9 mouse cellular contexts compared by ENCODE assay signal in the genomic region with DNA sequence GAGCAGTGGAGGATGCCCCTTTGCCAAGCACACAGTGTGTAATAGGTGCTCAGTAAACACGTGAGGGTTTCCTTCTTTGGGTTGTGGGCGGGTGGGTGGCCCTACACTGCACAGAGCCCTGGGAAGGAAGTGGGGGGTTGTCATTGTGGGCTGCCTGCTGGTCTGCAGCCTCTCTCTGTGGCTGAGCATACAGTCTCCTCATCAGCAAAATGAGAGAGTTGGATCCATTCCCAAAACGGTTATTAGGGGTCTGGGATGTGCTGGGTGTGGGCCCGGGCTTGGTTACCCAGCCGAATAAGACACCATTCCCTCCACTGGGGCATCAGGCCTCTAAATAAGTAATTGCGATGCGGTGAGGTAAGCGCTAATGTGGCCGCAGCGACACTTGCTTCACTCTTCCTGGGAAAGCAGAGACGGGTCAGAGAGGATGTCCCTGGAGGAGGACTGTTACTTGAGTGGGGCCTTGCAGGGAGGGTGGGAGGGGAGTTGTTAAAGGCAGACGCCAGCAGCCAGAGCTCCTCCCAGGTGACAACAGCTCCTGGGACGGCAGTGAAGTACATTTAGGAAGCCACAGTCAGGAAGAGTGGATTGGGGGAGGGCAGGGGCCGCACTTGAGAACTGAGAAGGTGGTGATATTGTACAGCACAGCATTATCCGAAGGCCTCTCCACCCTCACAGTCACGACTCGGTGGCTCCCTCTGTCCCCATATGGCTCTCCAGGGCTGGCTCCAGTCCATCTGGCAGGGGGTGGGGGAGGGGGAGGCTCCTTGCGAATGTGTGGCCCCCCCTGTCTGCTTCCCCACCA. TPM values are rescaled to one million over a fixed set of nuclear protein-coding genes. Genes with fewer than 3 reads are reported as not detected.
DNase-seq lines count a peak whose midpoint lies in the region; ATAC-seq and TF ChIP-seq lines count a peak whose summit lies in the region.
"Had no signal": no experiment of that assay in that cellular context is flagged by ENCODE, and none has a peak within 500 bp of the region (broad histone marks: within the 10 kb centered on the region; RNA-seq: fewer than 3 reads in every experiment).

No protein-coding gene starts in this region.

- H3K4me1 ChIP-seq in liver, embryonic 12.5 days: peaks cover 88% of the 10 kb centered on the region
- peaks cover 66% of the 10 kb centered on the region for H3K4me1 ChIP-seq in liver, postnatal 0 days (ENCODE audit: insufficient read depth)
- H3K4me1 ChIP-seq in lung, postnatal 0 days (ENCODE audit: insufficient read depth, low read depth, low read length): peaks cover 28% of the 10 kb centered on the region; the same call in 1 of the 2 replicates
- peaks cover 82% of the 10 kb centered on the region for H3K4me1 ChIP-seq in thymus, adult 2 months (replicated peaks; ENCODE audit: control insufficient read depth, insufficient read depth, low read length)

- H3K9me3 ChIP-seq in liver, embryonic 12.5 days (replicated peaks): no peaks in the 10 kb centered on the region
- no peaks in the 10 kb centered on the region for H3K9me3 ChIP-seq in liver, postnatal 0 days (ENCODE audit: low read length)
- H3K9me3 ChIP-seq in lung, postnatal 0 days (ENCODE audit: low read length): no peaks in the 10 kb centered on the region

- no peak overlapping the region for H3K4me3 ChIP-seq in liver, embryonic 12.5 days
- H3K4me3 ChIP-seq in liver, postnatal 0 days (ENCODE audit: low read depth, low read length): no peak overlapping the region
- no peak overlapping the region for H3K4me3 ChIP-seq in lung, postnatal 0 days (ENCODE audit: low read depth, low read length)
- H3K4me3 ChIP-seq in thymus, adult 2 months (ENCODE audit: control insufficient read depth, insufficient read depth, low read length): no peak overlapping the region

- no peak for TF ChIP-seq POLR2A in thymus, adult 2 months (IDR thresholded peaks at IDR 0.05; ENCODE audit: control insufficient read depth, extremely low read depth, insufficient read depth, low read length, poor library complexity)

- no peak overlapping the region for H3K27ac ChIP-seq in liver, embryonic 12.5 days
- H3K27ac ChIP-seq in liver, postnatal 0 days (ENCODE audit: low read depth): no peak overlapping the region
- no peak overlapping the region for H3K27ac ChIP-seq in lung, postnatal 0 days (ENCODE audit: low read length)
- H3K27ac ChIP-seq in thymus, adult 2 months (ENCODE audit: control insufficient read depth, insufficient read depth, low read length): no peak overlapping the region

- H3K4me2 ChIP-seq in liver, embryonic 12.5 days: peak overlapping the region; percentile 10; the same call in 1 of the 2 replicates
- no peak overlapping the region for H3K4me2 ChIP-seq in liver, postnatal 0 days (ENCODE audit: low read depth, low read length)
- no peak overlapping the region for H3K4me2 ChIP-seq in lung, postnatal 0 days (replicated peaks; ENCODE audit: low read depth, low read length)

- H3K27me3 ChIP-seq in liver, embryonic 12.5 days (replicated peaks): peaks cover 72% of the 10 kb centered on the region
- H3K27me3 ChIP-seq in liver, postnatal 0 days (ENCODE audit: insufficient read depth, low read length): no peaks in the 10 kb centered on the region
- no peaks in the 10 kb centered on the region for H3K27me3 ChIP-seq in lung, postnatal 0 days (replicated peaks; ENCODE audit: insufficient read depth, low read length)
- H3K27me3 ChIP-seq in thymus, adult 2 months (ENCODE audit: control insufficient read depth, insufficient read depth, low read length): no peaks in the 10 kb centered on the region
- H3K27me3 ChIP-seq: Patski had no signal

- DNase-seq in liver, postnatal 0 days: no peak
- DNase-seq in lung, postnatal 0 days (ENCODE audit: low spot score): peak; percentile 60
- DNase-seq in thymus, adult 2 months: peak; percentile 68
- no peak for DNase-seq in left cerebral cortex, adult 18-20 months (ENCODE audit: low spot score in 2 of 2)
- no peak for DNase-seq in kidney, postnatal 36 days

- ATAC-seq in liver, embryonic 12.5 days: no peak
- ATAC-seq in liver, postnatal 0 days: no peak
- peak; percentile 56 for ATAC-seq in granulocyte monocyte progenitor cell, adult 5-6 weeks (replicated peaks; ENCODE audit: poor library complexity, severe bottlenecking)
- peak; percentile 47 for ATAC-seq in lung, postnatal 0 days
- ATAC-seq in frontal cortex, adult (ENCODE audit: low TSS enrichment): no peak
- ATAC-seq: Patski had no signal

- 28% methylated on average over 18 of the region's 18 CpGs for WGBS in liver, embryonic 12.5 days (ENCODE audit: insufficient replicate concordance)
- WGBS in liver, postnatal 0 days (ENCODE audit: insufficient replicate concordance): 38% methylated on average over 18 of the region's 18 CpGs
- WGBS in lung, postnatal 0 days: 28% methylated on average over 15 of the region's 18 CpGs
- 22% methylated on average over 18 of the region's 18 CpGs for WGBS in thymus, adult 2 months

- no peak for TF ChIP-seq EP300 in liver, postnatal 0 days (IDR thresholded peaks at IDR 0.05; ENCODE audit: low read depth)
- no peak for TF ChIP-seq EP300 in lung, postnatal 0 days (IDR thresholded peaks at IDR 0.05)

- H3K9ac ChIP-seq in liver, embryonic 12.5 days: no peak overlapping the region
- no peak overlapping the region for H3K9ac ChIP-seq in liver, postnatal 0 days (replicated peaks)
- H3K9ac ChIP-seq in lung, postnatal 0 days (replicated peaks; ENCODE audit: low read depth): no peak overlapping the region

- peaks cover 30% of the 10 kb centered on the region for H3K36me3 ChIP-seq in liver, embryonic 12.5 days
- peaks cover 11% of the 10 kb centered on the region; the same call in 1 of the 2 replicates for H3K36me3 ChIP-seq in liver, postnatal 0 days (replicated peaks; ENCODE audit: insufficient read depth, low read length)
- H3K36me3 ChIP-seq in lung, postnatal 0 days (ENCODE audit: insufficient read depth, low read length): no peaks in the 10 kb centered on the region
- peaks cover 18% of the 10 kb centered on the region for H3K36me3 ChIP-seq in thymus, adult 2 months (ENCODE audit: control insufficient read depth, insufficient read depth, low read length)

- no peak for TF ChIP-seq CTCF in liver, postnatal 0 days (IDR thresholded peaks at IDR 0.05; ENCODE audit: low read depth)
- peak; percentile 19 for TF ChIP-seq CTCF in lung, postnatal 0 days (IDR thresholded peaks at IDR 0.05)
- TF ChIP-seq CTCF in thymus, adult 2 months (IDR thresholded peaks at IDR 0.05; ENCODE audit: borderline replicate concordance, control insufficient read depth, extremely low read depth, insufficient read depth, low read length, poor library complexity): no peak

RNA-seq across cellular contexts. Expression of gene Tle3, which starts 8.3 kb away (rescaled TPM):
- 7.7 and 8.2 TPM in 2 replicates for polyA plus RNA-seq in liver, embryonic 12.5 days (2016; fragmentation: Nextera tagmentation; extraction: Ambion mirVana)
- 3.2 and 3.6 TPM in 2 replicates for polyA plus RNA-seq in liver, postnatal 0 days (2015; fragmentation: Nextera tagmentation; extraction: Ambion mirVana)
- 83.8 and 91.4 TPM in 2 replicates for total RNA-seq in granulocyte monocyte progenitor cell, adult 5-6 weeks (2014; fragmentation: Nextera tagmentation)
- total RNA-seq in granulocyte monocyte progenitor cell, adult 5-6 weeks (2017): 34.6 and 40.9 TPM in 2 replicates
- polyA plus RNA-seq in lung, postnatal 0 days (2015; fragmentation: Nextera tagmentation; extraction: Ambion mirVana): 16.2 and 16.3 TPM in 2 replicates
- 205 and 254 TPM in 2 replicates for polyA plus RNA-seq in thymus, adult 2 months (2012; rRNA removed)
- 10 to 100 TPM; 54.3 to 58.3 TPM for total RNA-seq in left cerebral cortex, adult 18-20 months (2021)

Comparison
In these comparisons a context has a peak if more than half of its experiments do, and no peak if none do; other contexts are left out.
1. ATAC-seq: peak in granulocyte monocyte progenitor cell, adult 5-6 weeks (single experiment) and lung, postnatal 0 days (single experiment); none in liver, embryonic 12.5 days (single experiment), liver, postnatal 0 days (single experiment) and frontal cortex, adult (single experiment).
2. DNase-seq: peak in lung, postnatal 0 days (single experiment) and thymus, adult 2 months (single experiment); none in liver, postnatal 0 days (single experiment), left cerebral cortex, adult 18-20 months (0 of 2) and kidney, postnatal 36 days (0 of 2).
3. RNA of gene Tle3, which starts 8.3 kb away (polyA plus RNA-seq): 205 to 254 TPM in thymus, adult 2 months; 16.2 to 16.3 TPM in lung, postnatal 0 days, 7.7 to 8.2 TPM in liver, embryonic 12.5 days and 3.2 to 3.6 TPM in liver, postnatal 0 days; every median in the first group is over 10 times any median in the second.